Mouse (Mus musculus) kidney, embryonic 16.5 days (tissue): ENCODE measurements around the gene Nrg3. TPM values are rescaled to one million over a fixed set of nuclear protein-coding genes. Genes with fewer than 3 reads are reported as not detected.

Experiments
- ATAC-seq: fragments of 200-750 bp; cut with Nextera tagmentation; 2 replicates; pipeline ENCODE4 v1.8.0; 2017; ENCODE audit warnings: moderate TSS enrichment; ENCODE audit not compliant: low FRiP score, low TSS enrichment
- H3K27ac ChIP-seq: fragments of 300-500 bp; sonication (generic); 2 replicates; pipeline ENCODE4 v1.5.1; 2014; ENCODE audit warnings: low read length
- H3K27me3 ChIP-seq: fragments of 300-500 bp; sonication (generic); 2 replicates; pipeline ENCODE4 v1.6.1; 2014; ENCODE audit warnings: low read length, control low read depth, mixed read lengths; ENCODE audit not compliant: insufficient read depth
- H3K36me3 ChIP-seq: fragments of 300-500 bp; sonication (generic); 2 replicates; pipeline ENCODE4 v1.6.1; 2014; ENCODE audit warnings: low read length, control low read depth, mixed read lengths; ENCODE audit not compliant: insufficient read depth
- H3K4me1 ChIP-seq: fragments of 300-500 bp; sonication (generic); 2 replicates; pipeline ENCODE4 v1.6.1; 2014; ENCODE audit warnings: low read length, control low read depth, mixed read lengths; ENCODE audit not compliant: insufficient read depth
- H3K4me2 ChIP-seq: fragments of 300-500 bp; sonication (generic); replicated peaks from 2 replicates; pipeline ENCODE4 v1.6.1; 2014; ENCODE audit warnings: low read depth, low read length
- H3K4me3 ChIP-seq: fragments of 300-500 bp; sonication (generic); 2 replicates; pipeline ENCODE4 v1.5.1; 2014; ENCODE audit warnings: mild to moderate bottlenecking, low read length
- H3K9ac ChIP-seq: fragments of 300-500 bp; sonication (generic); replicated peaks from 2 replicates; pipeline ENCODE4 v1.6.1; 2014; ENCODE audit warnings: low read length
- H3K9me3 ChIP-seq: fragments of 300-500 bp; sonication (generic); 2 replicates; pipeline ENCODE4 v1.6.1; 2016; ENCODE audit warnings: low read length, control low read depth
- WGBS: fragments of 180-500 bp; shearing (Covaris S2); extraction: QIAGEN DNeasy Blood & Tissue Kit; methylation state at CpG from one replicate; pipeline ENCODE4 v1.1.7; 2014; 5-methylcytosine and 5-hydroxymethylcytosine counted together
- polyA plus RNA-seq: library from polyadenylated mRNA; unstranded; fragments of >200 nt; fragmentation: Nextera tagmentation; extraction: Ambion mirVana; gene quantifications from 2 replicates; pipeline ENCODE4 v1.2.1, GENCODE M21; 2015

Gene Nrg3
- polyA plus RNA-seq, 1 experiment from 2014 or later: 0.45 TPM

GRCm38 (mm10) chr14:38594297-38594696 is 878.6 kb downstream of the Nrg3 start:
- no peaks in the 10 kb centered on the region for H3K27me3 ChIP-seq
- no peak for ATAC-seq
- H3K9me3 ChIP-seq: no peaks in the 10 kb centered on the region
- no peak overlapping the region for H3K4me3 ChIP-seq
- no peak overlapping the region for H3K4me2 ChIP-seq
- no peaks in the 10 kb centered on the region for H3K36me3 ChIP-seq
- no peaks in the 10 kb centered on the region for H3K4me1 ChIP-seq
- no peak overlapping the region for H3K9ac ChIP-seq
- H3K27ac ChIP-seq: no peak overlapping the region
- WGBS: 81% methylated on average over 1 of the region's 1 CpGs

- H3K4me2 ChIP-seq: no peak overlapping the region
- WGBS: 88% methylated on average over 3 of the region's 3 CpGs
- ATAC-seq: no peak
- no peak overlapping the region for H3K4me3 ChIP-seq
- no peak overlapping the region for H3K9ac ChIP-seq
- no peaks in the 10 kb centered on the region for H3K27me3 ChIP-seq
- no peak overlapping the region for H3K27ac ChIP-seq
- no peaks in the 10 kb centered on the region for H3K36me3 ChIP-seq
- H3K9me3 ChIP-seq: no peaks in the 10 kb centered on the region
- no peaks in the 10 kb centered on the region for H3K4me1 ChIP-seq
Observed at GRCm38 (mm10) chr14:38576796-38577195, 896.1 kb downstream of the Nrg3 start.

- H3K36me3 ChIP-seq: no peaks in the 10 kb centered on the region
- H3K27ac ChIP-seq: no peak overlapping the region
- H3K9me3 ChIP-seq: no peaks in the 10 kb centered on the region
- no peak overlapping the region for H3K9ac ChIP-seq
- no peak overlapping the region for H3K4me2 ChIP-seq
- H3K4me1 ChIP-seq: no peaks in the 10 kb centered on the region
- H3K27me3 ChIP-seq: no peaks in the 10 kb centered on the region
- ATAC-seq: no peak
- WGBS: 86% methylated on average over 1 of the region's 1 CpGs
- no peak overlapping the region for H3K4me3 ChIP-seq
Observed at GRCm38 (mm10) chr14:38568184-38568583, 904.7 kb downstream of the Nrg3 start.

GRCm38 (mm10) chr14:38566182-38566581 is 906.7 kb downstream of the Nrg3 start:
- no peaks in the 10 kb centered on the region for H3K36me3 ChIP-seq
- H3K9ac ChIP-seq: no peak overlapping the region
- H3K4me3 ChIP-seq: no peak overlapping the region
- H3K27me3 ChIP-seq: no peaks in the 10 kb centered on the region
- no peaks in the 10 kb centered on the region for H3K9me3 ChIP-seq
- WGBS: 82% methylated on average over 3 of the region's 3 CpGs
- no peaks in the 10 kb centered on the region for H3K4me1 ChIP-seq
- ATAC-seq: no peak
- H3K27ac ChIP-seq: no peak overlapping the region
- no peak overlapping the region for H3K4me2 ChIP-seq

- no peaks in the 10 kb centered on the region for H3K27me3 ChIP-seq
- no peak overlapping the region for H3K27ac ChIP-seq
- ATAC-seq: no peak
- H3K9ac ChIP-seq: no peak overlapping the region
- WGBS: 85% methylated on average over 1 of the region's 1 CpGs
- no peaks in the 10 kb centered on the region for H3K4me1 ChIP-seq
- no peak overlapping the region for H3K4me3 ChIP-seq
- H3K9me3 ChIP-seq: no peaks in the 10 kb centered on the region
- no peak overlapping the region for H3K4me2 ChIP-seq
- H3K36me3 ChIP-seq: no peaks in the 10 kb centered on the region
Observed at GRCm38 (mm10) chr14:38554636-38555035, 918.3 kb downstream of the Nrg3 start.

GRCm38 (mm10) chr14:38547257-38547656 is 925.6 kb downstream of the Nrg3 start:
- no peak overlapping the region for H3K9ac ChIP-seq
- ATAC-seq: no peak
- no peaks in the 10 kb centered on the region for H3K4me1 ChIP-seq
- no peak overlapping the region for H3K4me2 ChIP-seq
- no peaks in the 10 kb centered on the region for H3K27me3 ChIP-seq
- no peaks in the 10 kb centered on the region for H3K9me3 ChIP-seq
- no peak overlapping the region for H3K4me3 ChIP-seq
- H3K27ac ChIP-seq: no peak overlapping the region
- no peaks in the 10 kb centered on the region for H3K36me3 ChIP-seq
- WGBS: 81% methylated on average over 2 of the region's 2 CpGs

GRCm38 (mm10) chr14:38535181-38535580 is 937.7 kb downstream of the Nrg3 start:
- no peak for ATAC-seq
- H3K9ac ChIP-seq: no peak overlapping the region
- WGBS: 87% methylated on average over 1 of the region's 1 CpGs
- H3K27me3 ChIP-seq: no peaks in the 10 kb centered on the region
- no peaks in the 10 kb centered on the region for H3K9me3 ChIP-seq
- H3K27ac ChIP-seq: no peak overlapping the region
- no peak overlapping the region for H3K4me2 ChIP-seq
- H3K4me3 ChIP-seq: no peak overlapping the region
- no peaks in the 10 kb centered on the region for H3K4me1 ChIP-seq
- H3K36me3 ChIP-seq: no peaks in the 10 kb centered on the region

GRCm38 (mm10) chr14:38533495-38533894 is 939.4 kb downstream of the Nrg3 start:
- no peak for ATAC-seq
- H3K4me3 ChIP-seq: no peak overlapping the region
- H3K9ac ChIP-seq: no peak overlapping the region
- H3K27ac ChIP-seq: no peak overlapping the region
- H3K4me2 ChIP-seq: no peak overlapping the region
- H3K36me3 ChIP-seq: no peaks in the 10 kb centered on the region
- no peaks in the 10 kb centered on the region for H3K4me1 ChIP-seq
- no peaks in the 10 kb centered on the region for H3K9me3 ChIP-seq
- no peaks in the 10 kb centered on the region for H3K27me3 ChIP-seq

GRCm38 (mm10) chr14:38516232-38516631 is 956.7 kb downstream of the Nrg3 start:
- WGBS: 69% methylated on average over 5 of the region's 5 CpGs
- no peak for ATAC-seq

GRCm38 (mm10) chr14:38509016-38509415 is 963.9 kb downstream of the Nrg3 start:
- H3K9me3 ChIP-seq: no peaks in the 10 kb centered on the region
- no peaks in the 10 kb centered on the region for H3K27me3 ChIP-seq
- H3K9ac ChIP-seq: no peak overlapping the region
- WGBS: 88% methylated on average over 2 of the region's 2 CpGs
- H3K4me2 ChIP-seq: no peak overlapping the region
- H3K4me1 ChIP-seq: no peaks in the 10 kb centered on the region
- H3K4me3 ChIP-seq: no peak overlapping the region
- H3K36me3 ChIP-seq: no peaks in the 10 kb centered on the region
- ATAC-seq: no peak
- H3K27ac ChIP-seq: no peak overlapping the region

More at GRCm38 (mm10) chr14:38516232-38516631, 956.7 kb downstream of the Nrg3 start:
- Histone ChIP-seq H3K9me3 (no peaks in the 10 kb centered on the region), H3K27ac (no peak overlapping the region), H3K36me3 (no peaks in the 10 kb centered on the region), H3K27me3 (no peaks in the 10 kb centered on the region), H3K9ac (no peak overlapping the region), H3K4me1 (no peaks in the 10 kb centered on the region), H3K4me2 (no peak overlapping the region), H3K4me3 (no peak overlapping the region)

- no peak for ATAC-seq
- no peaks in the 10 kb centered on the region for H3K4me1 ChIP-seq
- H3K4me3 ChIP-seq: no peak overlapping the region
- H3K27me3 ChIP-seq: no peaks in the 10 kb centered on the region
- no peak overlapping the region for H3K4me2 ChIP-seq
- H3K36me3 ChIP-seq: no peaks in the 10 kb centered on the region
- WGBS: 55% methylated on average over 1 of the region's 1 CpGs
- no peak overlapping the region for H3K27ac ChIP-seq
- no peaks in the 10 kb centered on the region for H3K9me3 ChIP-seq
- no peak overlapping the region for H3K9ac ChIP-seq
Observed at GRCm38 (mm10) chr14:38494970-38495369, 977.9 kb downstream of the Nrg3 start.
